Mouse (Mus musculus) midbrain, embryonic 14.5 days (tissue): ENCODE measurements at regions not wholly inside any gene's neighbourhood (a gene's known extent, or its start where the extent isn't known, plus 50 kb on each side); places are given as distances from the start of the nearest gene placed in this dataset.
"Not testable (repeated sequence)": the region's sequence is repeated elsewhere in the genome, so short reads cannot be mapped to it uniquely, and the experiment has no call there.

Source experiments
- ATAC-seq: fragments of 200-750 bp; cut with Nextera tagmentation; 2 replicates; pipeline ENCODE4 v1.8.0; 2017; ENCODE audit warnings: moderate number of reproducible peaks, moderate library complexity; ENCODE audit not compliant: low FRiP score, low TSS enrichment
- DNase-seq: peaks from one replicate; pipeline ENCODE4 v3.0.0-alpha.2; 2015
- H3K27ac ChIP-seq: fragments of 300-500 bp; sonication (generic); replicated peaks from 2 replicates; pipeline ENCODE4 v1.5.1; 2014; ENCODE audit warnings: mild to moderate bottlenecking, low read depth, low read length, moderate library complexity
- H3K27me3 ChIP-seq: fragments of 300-500 bp; sonication (generic); 2 replicates; pipeline ENCODE4 v1.6.1; 2014; ENCODE audit warnings: low read length, control low read depth, mixed read lengths; ENCODE audit not compliant: control insufficient read depth, insufficient read depth
- H3K36me3 ChIP-seq: fragments of 300-500 bp; sonication (generic); 2 replicates; pipeline ENCODE4 v1.6.1; 2014; ENCODE audit warnings: low read length, control low read depth; ENCODE audit not compliant: control insufficient read depth, insufficient read depth
- H3K4me1 ChIP-seq: fragments of 300-500 bp; sonication (generic); 2 replicates; pipeline ENCODE4 v1.6.1; 2014; ENCODE audit warnings: mild to moderate bottlenecking, antibody characterized with exemption, low read length, control low read depth; ENCODE audit not compliant: control insufficient read depth, insufficient read depth
- H3K4me2 ChIP-seq: fragments of 300-500 bp; sonication (generic); 2 replicates; pipeline ENCODE4 v1.6.1; 2014; ENCODE audit warnings: mild to moderate bottlenecking, low read length, moderate library complexity
- H3K4me3 ChIP-seq: fragments of 300-500 bp; sonication (generic); replicated peaks from 2 replicates; pipeline ENCODE4 v1.5.1; 2014; ENCODE audit warnings: low read depth, low read length
- H3K9ac ChIP-seq: fragments of 300-500 bp; sonication (generic); replicated peaks from 2 replicates; pipeline ENCODE4 v1.6.1; 2014; ENCODE audit warnings: mild to moderate bottlenecking, low read length, moderate library complexity
- H3K9me3 ChIP-seq: fragments of 300-500 bp; sonication (generic); 2 replicates; pipeline ENCODE4 v1.6.1; 2016; ENCODE audit warnings: low read length, control low read depth, mixed read lengths; ENCODE audit not compliant: control insufficient read depth
- WGBS: fragments of 180-500 bp; shearing (Covaris S2); extraction: QIAGEN DNeasy Blood & Tissue Kit; methylation state at CpG from one replicate; pipeline ENCODE4 v1.1.7; 2014; 5-methylcytosine and 5-hydroxymethylcytosine counted together

DNA sequence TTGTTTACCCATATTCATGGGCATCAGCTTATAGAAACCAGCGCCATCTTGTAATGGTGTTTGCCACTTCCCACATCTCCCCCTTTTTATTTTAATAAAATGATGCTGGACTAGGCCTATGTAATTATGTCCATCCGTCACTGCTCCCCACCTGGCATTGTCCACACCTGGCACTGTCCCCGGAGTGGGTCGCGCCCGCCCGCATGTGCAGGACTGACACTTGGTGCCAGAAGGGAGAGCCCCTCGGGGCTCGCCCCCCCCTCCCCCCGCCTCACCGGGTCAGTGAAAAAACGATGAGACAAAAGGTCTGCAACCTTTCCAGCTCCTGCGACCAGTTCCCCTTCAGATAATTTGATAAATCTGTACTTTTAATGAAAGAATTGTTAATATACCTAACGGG lies 450.8 kb upstream of the Epha6 start:
- H3K36me3 ChIP-seq, H3K27ac ChIP-seq, H3K4me1 ChIP-seq, H3K4me3 ChIP-seq, H3K9ac ChIP-seq, DNase-seq, H3K9me3 ChIP-seq, H3K4me2 ChIP-seq, H3K27me3 ChIP-seq: not testable (repeated sequence)
- WGBS: 61% methylated on average over 14 of the region's 14 CpGs
- ATAC-seq: peak; percentile 50; the same call in 1 of the 2 replicates

DNA sequence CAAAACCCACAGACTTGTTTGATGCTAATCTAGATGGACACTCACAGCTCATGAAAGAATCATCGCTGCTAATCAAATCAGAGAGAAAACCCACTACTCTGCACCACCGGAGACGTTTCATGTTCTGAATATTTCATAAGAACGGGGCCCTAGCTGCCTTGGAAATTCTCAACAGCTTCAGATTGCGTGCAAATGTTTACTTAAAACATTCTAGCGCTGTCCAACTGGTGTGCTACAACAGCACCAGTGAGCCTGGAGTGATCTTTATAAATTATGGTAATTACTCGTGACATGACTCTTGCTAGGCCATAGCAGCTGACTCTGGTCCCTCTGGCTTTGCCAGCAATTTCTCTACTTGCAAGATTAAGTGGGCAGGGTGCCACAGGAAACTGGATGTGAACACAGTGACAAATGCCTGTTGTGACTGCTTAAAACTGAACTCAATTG lies 435.8 kb upstream of the Epha6 start:
- WGBS: 35% methylated on average over 7 of the region's 7 CpGs
- DNase-seq (peak; percentile 69), ATAC-seq (peak; percentile 85)
- H3K27me3 ChIP-seq: no peaks in the 10 kb centered on the region
- H3K9ac ChIP-seq: no peak overlapping the region
- no peak overlapping the region for H3K4me2 ChIP-seq
- H3K36me3 ChIP-seq: no peaks in the 10 kb centered on the region
- H3K9me3 ChIP-seq: no peaks in the 10 kb centered on the region
- no peaks in the 10 kb centered on the region for H3K4me1 ChIP-seq
- no peak overlapping the region for H3K4me3 ChIP-seq
- H3K27ac ChIP-seq: no peak overlapping the region
